Mouse (Mus musculus) spleen, adult 12 weeks (tissue): ENCODE data around the gene Sult6b2.

Experiments used
- DNase-seq: peaks from one replicate; pipeline ENCODE4 v3.0.0; 2022; ENCODE audit warnings: low spot score

Gene Sult6b2

GRCm38 (mm10) chr6:142738225-142738624, 66.1 kb downstream of the Sult6b2 start:
- no peak for DNase-seq

GRCm38 (mm10) chr6:142735302-142736005, 68.8 kb downstream of the Sult6b2 start:
- no peak for DNase-seq
